Mouse (Mus musculus) left cerebral cortex, adult 2 months (tissue): ENCODE data around the gene Tmem8. TPM values are rescaled to one million over a fixed set of nuclear protein-coding genes. Genes with fewer than 3 reads are reported as not detected.
"Not testable (repeated sequence)": the region's sequence is repeated elsewhere in the genome, so short reads cannot be mapped to it uniquely, and the experiment has no call there.

Source experiments
- DNase-seq, 2 experiments: peaks; one replicate each; pipeline ENCODE4 v3.0.0; 2021 to 2022; ENCODE audit warnings: low spot score in 2 of 2, mixed read lengths in 1 of 2; ENCODE audit errors: extremely low spot score in 1 of 2
- H3K27ac ChIP-seq: fragments of 200-600 bp; 2 replicates; pipeline ENCODE4 v1.8.1; 2022
- H3K4me3 ChIP-seq: fragments of 200-600 bp; 2 replicates; pipeline ENCODE4 v1.8.1; 2022
- CTCF ChIP-seq: fragments of 200-600 bp; IDR thresholded peaks from 2 replicates; pipeline ENCODE4 v1.8.1; 2022; ENCODE audit warnings: antibody characterized with exemption, mild to moderate bottlenecking, moderate library complexity
- intact Hi-C: fragments of 180-260 bp; cut with DNase I; formaldehyde crosslinking; loops from one replicate; pipeline ENCODE4 v1.15.1; 2025
- total RNA-seq, 2 experiments: library from RNA; stranded (reverse); gene quantifications; 2 replicates each; pipeline ENCODE4 v1.2.3; 2021

Tmem8 gene
- total RNA-seq, 2 experiments from 2014 or later = 14.3 to 14.7 TPM

- peak; percentile 90 for TF ChIP-seq CTCF
These were observed 23.0 kb upstream of the Tmem8 start, which contains the start of gene Decr2 for GRCm38 (mm10) chr17:26089905-26090632. Decr2 (minus strand) TSS chr17:26090337.

DNA sequence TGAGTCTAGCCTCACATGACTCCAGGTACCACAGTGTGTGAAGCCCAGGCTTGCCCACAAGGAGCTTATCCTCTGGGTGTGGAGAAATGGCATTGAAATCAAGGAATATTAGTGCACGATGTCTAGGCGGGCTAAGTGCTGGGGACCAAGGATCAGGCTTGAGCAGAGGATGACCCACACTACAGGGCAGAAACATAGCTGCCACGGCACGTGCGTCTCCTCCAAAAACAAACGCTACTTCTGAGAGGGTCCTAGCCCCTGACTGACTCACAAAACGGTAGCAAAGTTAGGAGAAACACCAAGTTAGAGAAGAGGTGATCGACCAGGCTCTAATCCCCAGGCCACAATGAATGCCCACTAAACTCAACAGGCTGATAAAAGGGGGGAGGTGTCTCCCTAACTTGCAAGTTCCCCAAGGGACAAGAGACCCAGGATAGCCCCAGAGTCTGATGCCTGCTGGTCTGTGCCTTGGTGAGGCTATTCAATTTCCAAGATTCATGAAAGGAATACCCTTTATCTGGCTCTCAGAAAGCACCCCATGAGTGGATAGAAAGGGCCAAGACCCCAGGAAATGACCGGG is 18.5 kb upstream of the Tmem8 start:
- intact Hi-C loops = loop anchor here (10.0 kb wide), 1 partner anchor 200 kb away; no protein-coding TSS in a partner anchor
- Histone ChIP-seq H3K4me3 (peak overlapping the region; percentile 61), H3K27ac (peak overlapping the region; percentile 81)
- no peak for TF ChIP-seq CTCF
- DNase-seq = no peak

More at GRCm38 (mm10) chr17:26089905-26090632, 23.0 kb upstream of the Tmem8 start, which contains the start of gene Decr2:
- DNase-seq = peak; percentile 85
- Histone ChIP-seq H3K27ac (peak within 1 kb of the TSS; percentile 82), H3K4me3 (peak within 1 kb of the TSS; percentile 58)
- intact Hi-C loops = loop anchor here (1.0 to 10.0 kb wide), 3 partner anchors 49 to 195 kb away; no protein-coding TSS in a partner anchor

GRCm38 (mm10) chr17:26095121-26095740 is 17.9 kb upstream of the Tmem8 start, which contains the start of gene Nme4:
Nme4 (minus strand) TSS chr17:26095602.
- TF ChIP-seq CTCF = no peak
- Histone ChIP-seq H3K4me3 (peak within 1 kb of the TSS; percentile 61), H3K27ac (peak within 1 kb of the TSS; percentile 81)
- DNase-seq = peak; percentile 71 to 74
- intact Hi-C loops = loop anchor here (10.0 kb wide), 1 partner anchor 200 kb away; no protein-coding TSS in a partner anchor

- intact Hi-C loops = loop anchor here (10.0 kb wide), 1 partner anchor 204 kb away; no protein-coding TSS in a partner anchor
- DNase-seq = no peak
- H3K4me3 ChIP-seq = no peak overlapping the region
- H3K27ac ChIP-seq = no peak overlapping the region
- TF ChIP-seq CTCF = no peak
These were observed 14.6 kb upstream of the Tmem8 start for GRCm38 (mm10) chr17:26098461-26098860.

DNA sequence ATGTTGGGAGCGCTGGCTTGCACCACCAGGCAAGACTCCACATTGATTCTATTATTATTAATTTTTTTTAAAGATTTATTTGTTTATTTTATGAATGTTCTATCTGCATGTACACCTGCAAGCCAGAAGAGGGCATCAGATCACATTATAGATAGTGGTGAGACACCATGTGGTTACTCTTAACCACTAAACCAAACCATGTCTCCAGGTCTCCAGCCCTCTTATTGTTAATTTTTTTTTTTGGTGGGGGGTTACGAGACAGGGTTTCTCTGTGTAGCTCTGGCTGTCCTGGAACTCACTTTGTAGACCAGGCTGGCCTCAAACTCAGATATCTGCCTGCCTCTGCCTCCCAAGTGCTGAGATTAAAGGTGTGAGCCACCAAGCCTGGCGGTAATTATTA is 13.8 kb upstream of the Tmem8 start:
- H3K27ac ChIP-seq, DNase-seq, H3K4me3 ChIP-seq: not testable (repeated sequence)
- intact Hi-C loops = loop anchor here (10.0 kb wide), 1 partner anchor 205 kb away; no protein-coding TSS in a partner anchor
- TF ChIP-seq CTCF = peak; percentile 63

GRCm38 (mm10) chr17:26100166-26100565 is 12.9 kb upstream of the Tmem8 start:
- DNase-seq = no peak
- intact Hi-C loops = no loop called here
- H3K27ac ChIP-seq = no peak overlapping the region
- no peak for TF ChIP-seq CTCF
- no peak overlapping the region for H3K4me3 ChIP-seq

DNA sequence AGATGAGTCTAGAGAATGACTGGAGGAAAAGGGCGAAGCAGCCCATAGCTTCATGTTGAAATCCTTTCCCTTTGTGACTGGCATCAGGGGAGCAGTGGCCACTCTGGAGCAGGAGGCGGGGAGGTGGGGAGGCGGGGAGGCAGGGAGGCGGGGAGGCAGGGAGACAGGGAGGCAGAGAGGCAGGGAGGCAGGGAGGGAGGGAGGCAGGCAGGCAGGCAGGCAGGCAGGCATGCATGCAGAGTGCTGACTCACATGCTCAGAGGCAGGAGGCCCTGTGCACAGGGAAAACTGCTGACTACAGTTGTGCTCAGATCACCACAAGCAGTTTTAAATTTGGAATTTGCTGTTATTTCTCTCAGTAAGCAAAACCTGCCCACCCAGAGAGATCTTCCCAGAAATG is 11.6 kb upstream of the Tmem8 start:
- intact Hi-C loops = no loop called here
- TF ChIP-seq CTCF = no peak
- Histone ChIP-seq H3K4me3 (no peak overlapping the region), H3K27ac (no peak overlapping the region)
- no peak for DNase-seq

DNA sequence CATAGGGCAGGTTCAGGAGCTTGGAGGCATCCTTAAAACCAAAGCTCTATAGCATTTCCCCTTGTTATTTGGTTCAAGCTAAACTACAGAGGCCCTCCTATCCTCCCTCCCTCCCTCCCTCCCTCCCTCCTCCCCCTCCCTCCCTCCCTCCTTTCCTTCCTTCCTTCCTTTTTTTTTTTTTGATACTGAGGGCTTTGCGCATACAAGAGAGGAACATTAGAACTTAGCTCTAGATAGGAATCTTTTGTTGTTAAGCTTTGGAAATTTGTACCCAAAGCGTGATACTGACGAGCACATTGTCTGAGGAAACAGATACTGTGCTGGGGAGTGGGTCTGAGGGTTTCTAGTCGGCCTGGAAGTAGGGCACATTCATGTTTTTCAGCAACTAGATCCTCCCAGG is 7.5 kb upstream of the Tmem8 start:
- no peak for DNase-seq
- TF ChIP-seq CTCF = no peak
- no peak overlapping the region for H3K27ac ChIP-seq
- intact Hi-C loops = no loop called here
- H3K4me3 ChIP-seq = no peak overlapping the region

GRCm38 (mm10) chr17:26110156-26110555 is 2.9 kb upstream of the Tmem8 start:
- Histone ChIP-seq H3K4me3 (no peak overlapping the region), H3K27ac (no peak overlapping the region)
- TF ChIP-seq CTCF = no peak
- DNase-seq = no peak
- intact Hi-C loops = no loop called here

DNA sequence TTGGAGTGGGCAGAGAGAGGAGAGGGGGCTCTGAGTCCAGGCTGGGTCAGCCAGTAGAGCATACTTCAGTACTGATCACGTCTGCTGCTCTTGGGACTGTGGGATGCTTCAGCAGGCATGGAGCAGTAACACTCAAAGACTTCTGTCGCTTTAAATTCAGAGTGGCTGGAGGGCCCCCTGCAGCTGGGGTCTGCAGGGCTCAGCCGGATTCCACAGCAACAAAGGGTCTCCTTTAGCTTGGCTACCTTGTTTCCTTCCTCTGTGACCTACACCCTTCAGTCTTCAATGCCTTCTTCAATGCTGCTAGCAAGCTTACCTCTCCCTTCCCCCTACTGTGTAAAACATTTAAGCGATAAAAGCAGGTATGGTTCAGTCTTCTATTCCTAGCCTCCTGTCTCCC is 2.1 kb upstream of the Tmem8 start:
- Histone ChIP-seq H3K27ac (no peak overlapping the region), H3K4me3 (no peak overlapping the region)
- DNase-seq = no peak
- intact Hi-C loops = no loop called here
- no peak for TF ChIP-seq CTCF

- no peak overlapping the region for H3K4me3 ChIP-seq
- TF ChIP-seq CTCF = no peak
- H3K27ac ChIP-seq = no peak overlapping the region
- DNase-seq = no peak
- intact Hi-C loops = no loop called here
These were observed 1.4 kb upstream of the Tmem8 start for GRCm38 (mm10) chr17:26111722-26112121.

- TF ChIP-seq CTCF = no peak
- intact Hi-C loops = no loop called here
- Histone ChIP-seq H3K4me3 (peak overlapping the region; percentile 67), H3K27ac (peak overlapping the region; percentile 86)
- no peak for DNase-seq
These were observed 348 bp upstream of the Tmem8 start for GRCm38 (mm10) chr17:26112751-26113150.
